Mouse (Mus musculus): Measurements from ENCODE around the gene Bend3. TPM values are rescaled to one million over a fixed set of nuclear protein-coding genes. Genes with fewer than 3 reads are reported as not detected.

Gene Bend3
- polyA plus RNA-seq, 1 experiment from 2014 or later: 0.86 TPM

- Histone ChIP-seq H3K4me3 (ENCODE audit: low read depth, low read length) (no peak overlapping the region), H3K36me3 (ENCODE audit: control insufficient read depth, insufficient read depth) (no peaks in the 10 kb centered on the region), H3K27me3 (replicated peaks; ENCODE audit: control insufficient read depth, insufficient read depth, low read length) (no peaks in the 10 kb centered on the region), H3K9me3 (ENCODE audit: control insufficient read depth) (no peaks in the 10 kb centered on the region), H3K27ac (ENCODE audit: low read depth, low read length) (0 out of 2 replicates have a peak overlapping the region, but pooled peaks have one; percentile 29), H3K4me1 (replicated peaks; ENCODE audit: control insufficient read depth, insufficient read depth, low read length) (no peaks in the 10 kb centered on the region), H3K4me2 (replicated peaks; ENCODE audit: low read depth) (no peak overlapping the region), H3K9ac (ENCODE audit: low read depth, low read length) (no peak overlapping the region)
- no peak for ATAC-seq
- TF ChIP-seq CTCF (IDR thresholded peaks at IDR 0.05; ENCODE audit: low read depth): no peak
- WGBS: 36% methylated on average over 9 of the region's 9 CpGs
These were observed 4.9 kb downstream of the Bend3 start for GRCm38 (mm10) chr10:43483426-43483995.

GRCm38 (mm10) chr10:43485751-43486268 lies 7.2 kb downstream of the Bend3 start:
- H3K27ac ChIP-seq (ENCODE audit: low read depth, low read length): no peak overlapping the region
- no peaks in the 10 kb centered on the region for H3K27me3 ChIP-seq (replicated peaks; ENCODE audit: control insufficient read depth, insufficient read depth, low read length)
- ATAC-seq: no peak
- H3K36me3 ChIP-seq (ENCODE audit: control insufficient read depth, insufficient read depth): no peaks in the 10 kb centered on the region; the same call in 1 of the 2 replicates
- 81% methylated on average over 6 of the region's 6 CpGs for WGBS
- H3K4me1 ChIP-seq (replicated peaks; ENCODE audit: control insufficient read depth, insufficient read depth, low read length): 0 out of 2 replicates have a peak, but pooled peaks cover 5% of the 10 kb centered on the region
- no peak overlapping the region for H3K4me2 ChIP-seq (replicated peaks; ENCODE audit: low read depth)
- no peak for TF ChIP-seq CTCF (IDR thresholded peaks at IDR 0.05; ENCODE audit: low read depth)
- H3K9me3 ChIP-seq (ENCODE audit: control insufficient read depth): no peaks in the 10 kb centered on the region
- H3K4me3 ChIP-seq (ENCODE audit: low read depth, low read length): no peak overlapping the region
- 0 out of 2 replicates have a peak overlapping the region, but pooled peaks have one; percentile 11 for H3K9ac ChIP-seq (ENCODE audit: low read depth, low read length)

- Histone ChIP-seq H3K36me3 (ENCODE audit: control insufficient read depth, insufficient read depth) (no peaks in the 10 kb centered on the region; the same call in 1 of the 2 replicates), H3K4me2 (replicated peaks; ENCODE audit: low read depth) (no peak overlapping the region), H3K4me1 (replicated peaks; ENCODE audit: control insufficient read depth, insufficient read depth, low read length) (0 out of 2 replicates have a peak, but pooled peaks cover 5% of the 10 kb centered on the region), H3K9me3 (ENCODE audit: control insufficient read depth) (no peaks in the 10 kb centered on the region), H3K27ac (ENCODE audit: low read depth, low read length) (peak overlapping the region; percentile 61), H3K27me3 (replicated peaks; ENCODE audit: control insufficient read depth, insufficient read depth, low read length) (no peaks in the 10 kb centered on the region), H3K9ac (ENCODE audit: low read depth, low read length) (no peak overlapping the region), H3K4me3 (ENCODE audit: low read depth, low read length) (no peak overlapping the region)
- no peak for TF ChIP-seq CTCF (IDR thresholded peaks at IDR 0.05; ENCODE audit: low read depth)
- WGBS: 37% methylated on average over 3 of the region's 3 CpGs
- ATAC-seq: peak; percentile 65
These were observed 8.9 kb downstream of the Bend3 start for GRCm38 (mm10) chr10:43487441-43488010.

GRCm38 (mm10) chr10:43488258-43488657 lies 9.6 kb downstream of the Bend3 start:
- TF ChIP-seq CTCF (IDR thresholded peaks at IDR 0.05; ENCODE audit: low read depth): no peak
- Histone ChIP-seq H3K27ac (ENCODE audit: low read depth, low read length) (0 out of 2 replicates have a peak overlapping the region, but pooled peaks have one; percentile 61), H3K4me3 (ENCODE audit: low read depth, low read length) (no peak overlapping the region), H3K9me3 (ENCODE audit: control insufficient read depth) (no peaks in the 10 kb centered on the region), H3K27me3 (replicated peaks; ENCODE audit: control insufficient read depth, insufficient read depth, low read length) (no peaks in the 10 kb centered on the region), H3K36me3 (ENCODE audit: control insufficient read depth, insufficient read depth) (no peaks in the 10 kb centered on the region; the same call in 1 of the 2 replicates), H3K4me2 (replicated peaks; ENCODE audit: low read depth) (no peak overlapping the region), H3K9ac (ENCODE audit: low read depth, low read length) (no peak overlapping the region), H3K4me1 (replicated peaks; ENCODE audit: control insufficient read depth, insufficient read depth, low read length) (0 out of 2 replicates have a peak, but pooled peaks cover 5% of the 10 kb centered on the region)
- 63% methylated on average over 4 of the region's 4 CpGs for WGBS
- ATAC-seq: no peak

GRCm38 (mm10) chr10:43489139-43489538 lies 10.5 kb downstream of the Bend3 start:
- no peak overlapping the region for H3K4me3 ChIP-seq (ENCODE audit: low read depth, low read length)
- H3K4me2 ChIP-seq (replicated peaks; ENCODE audit: low read depth): no peak overlapping the region
- no peaks in the 10 kb centered on the region for H3K9me3 ChIP-seq (ENCODE audit: control insufficient read depth)
- H3K9ac ChIP-seq (ENCODE audit: low read depth, low read length): no peak overlapping the region
- no peak for ATAC-seq
- 81% methylated on average over 7 of the region's 7 CpGs for WGBS
- no peaks in the 10 kb centered on the region; the same call in 1 of the 2 replicates for H3K36me3 ChIP-seq (ENCODE audit: control insufficient read depth, insufficient read depth)
- H3K27me3 ChIP-seq (replicated peaks; ENCODE audit: control insufficient read depth, insufficient read depth, low read length): no peaks in the 10 kb centered on the region
- H3K27ac ChIP-seq (ENCODE audit: low read depth, low read length): no peak overlapping the region; the same call in 1 of the 2 replicates
- no peak for TF ChIP-seq CTCF (IDR thresholded peaks at IDR 0.05; ENCODE audit: low read depth)
- H3K4me1 ChIP-seq (replicated peaks; ENCODE audit: control insufficient read depth, insufficient read depth, low read length): 0 out of 2 replicates have a peak, but pooled peaks cover 5% of the 10 kb centered on the region

- Histone ChIP-seq H3K36me3 (ENCODE audit: control insufficient read depth, insufficient read depth) (no peaks in the 10 kb centered on the region; the same call in 1 of the 2 replicates), H3K4me3 (ENCODE audit: low read depth, low read length) (no peak overlapping the region), H3K4me1 (replicated peaks; ENCODE audit: control insufficient read depth, insufficient read depth, low read length) (0 out of 2 replicates have a peak, but pooled peaks cover 5% of the 10 kb centered on the region), H3K27me3 (replicated peaks; ENCODE audit: control insufficient read depth, insufficient read depth, low read length) (no peaks in the 10 kb centered on the region), H3K9me3 (ENCODE audit: control insufficient read depth) (no peaks in the 10 kb centered on the region), H3K4me2 (replicated peaks; ENCODE audit: low read depth) (no peak overlapping the region), H3K9ac (ENCODE audit: low read depth, low read length) (no peak overlapping the region), H3K27ac (ENCODE audit: low read depth, low read length) (peak overlapping the region; percentile 28; the same call in 1 of the 2 replicates)
- no peak for ATAC-seq
- 33% methylated on average over 6 of the region's 6 CpGs for WGBS
- no peak for TF ChIP-seq CTCF (IDR thresholded peaks at IDR 0.05; ENCODE audit: low read depth)
These were observed 10.9 kb downstream of the Bend3 start for GRCm38 (mm10) chr10:43489550-43489949.
